Mouse (Mus musculus) heart, postnatal 0 days (tissue): Measurements from ENCODE around the gene Tprgl. TPM values are rescaled to one million over a fixed set of nuclear protein-coding genes. Genes with fewer than 3 reads are reported as not detected.

ENCODE experiments used
- ATAC-seq: fragments of 200-750 bp; cut with Nextera tagmentation; 2 replicates; pipeline ENCODE4 v1.8.0; 2017; ENCODE audit warnings: low read depth, moderate number of reproducible peaks, moderate library complexity; ENCODE audit not compliant: insufficient read depth
- DNase-seq: peaks from one replicate; pipeline ENCODE4 v3.0.0-alpha.2; 2016; ENCODE audit warnings: low spot score
- H3K27ac ChIP-seq: fragments of 300-500 bp; sonication (generic); 2 replicates; pipeline ENCODE4 v1.5.1; 2014; ENCODE audit warnings: low read depth, mild to moderate bottlenecking
- H3K27me3 ChIP-seq: fragments of 300-500 bp; sonication (generic); 2 replicates; pipeline ENCODE4 v1.6.1; 2014; ENCODE audit warnings: low read length, mixed read lengths; ENCODE audit not compliant: control insufficient read depth, insufficient read depth
- H3K36me3 ChIP-seq: fragments of 300-500 bp; sonication (generic); replicated peaks from 2 replicates; pipeline ENCODE4 v1.6.1; 2014; ENCODE audit warnings: low read length, mixed read lengths; ENCODE audit not compliant: control insufficient read depth, insufficient read depth
- H3K4me1 ChIP-seq: fragments of 300-500 bp; sonication (generic); 2 replicates; pipeline ENCODE4 v1.6.1; 2014; ENCODE audit warnings: antibody characterized with exemption; ENCODE audit not compliant: control insufficient read depth, insufficient read depth
- H3K4me2 ChIP-seq: fragments of 300-500 bp; sonication (generic); 2 replicates; pipeline ENCODE4 v1.6.1; 2014; ENCODE audit warnings: low read depth, mild to moderate bottlenecking, low read length, moderate library complexity
- H3K4me3 ChIP-seq: fragments of 300-500 bp; sonication (generic); 2 replicates; pipeline ENCODE4 v1.5.1; 2014; ENCODE audit warnings: low read depth, low read length
- H3K9ac ChIP-seq: fragments of 300-500 bp; sonication (generic); replicated peaks from 2 replicates; pipeline ENCODE4 v1.6.1; 2014; ENCODE audit warnings: low read depth, low read length, mixed read lengths
- H3K9me3 ChIP-seq: fragments of 300-500 bp; sonication (generic); replicated peaks from 2 replicates; pipeline ENCODE4 v1.6.1; 2016; ENCODE audit warnings: low read length; ENCODE audit not compliant: control insufficient read depth
- CTCF ChIP-seq: IDR thresholded peaks from 2 replicates; pipeline ENCODE4 v1.5.1; 2016; ENCODE audit warnings: antibody characterized with exemption, control low read depth, low read depth
- EP300 ChIP-seq: IDR thresholded peaks from 2 replicates; pipeline ENCODE4 v1.6.1; 2016; ENCODE audit warnings: antibody characterized with exemption, low read depth
- WGBS: fragments of 180-500 bp; shearing (Covaris S2); extraction: QIAGEN DNeasy Blood & Tissue Kit; methylation state at CpG from one replicate; pipeline ENCODE4 v1.1.7; 2014; 5-methylcytosine and 5-hydroxymethylcytosine counted together
- polyA plus RNA-seq: library from polyadenylated mRNA; unstranded; fragments of >200 nt; fragmentation: Nextera tagmentation; extraction: Ambion mirVana; gene quantifications from 2 replicates; pipeline ENCODE4 v1.2.1, GENCODE M21; 2015
- total RNA-seq: library from RNA; depleted of rRNA; stranded (reverse); fragments of >200 nt; gene quantifications from 2 replicates; pipeline ENCODE4 v1.2.3, GENCODE M21; 2014; ENCODE audit warnings: low replicate concordance

Tprgl gene
- total and polyA plus RNA-seq, 2 experiments from 2014 or later: 116 to 123 TPM

DNA sequence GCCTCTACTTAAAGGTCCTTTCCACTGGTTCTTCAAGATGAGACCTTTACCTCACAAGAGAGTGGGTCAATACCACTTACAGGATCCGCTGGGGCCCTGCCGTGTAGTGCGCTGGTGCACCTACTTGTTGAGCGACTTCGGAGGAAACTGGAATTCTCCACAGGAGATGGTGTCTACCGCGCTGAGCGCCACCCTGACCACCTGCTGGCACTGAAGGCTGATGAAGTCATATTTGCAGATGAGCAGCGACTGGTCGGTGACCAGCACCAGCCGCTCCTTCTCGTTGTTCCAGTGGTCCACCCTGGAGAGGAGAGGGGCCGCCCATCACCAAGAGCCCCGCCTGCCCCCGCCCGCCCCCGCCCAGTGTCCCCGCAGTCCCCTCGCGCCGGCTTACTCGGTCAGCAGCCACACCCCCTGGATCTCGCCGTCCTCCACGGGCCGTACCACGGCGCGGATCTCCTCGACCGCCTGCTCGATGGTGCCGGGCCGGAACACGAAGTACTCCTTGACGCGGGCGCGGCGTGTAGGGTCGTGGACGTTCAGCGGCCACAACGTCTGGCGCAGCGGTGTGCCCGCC lies 417 bp downstream of the Tprgl start:
- peak overlapping the region; percentile 90 for H3K4me2 ChIP-seq
- H3K36me3 ChIP-seq: peaks cover 37% of the 10 kb centered on the region
- peak overlapping the region; percentile 93 for H3K4me3 ChIP-seq
- H3K27me3 ChIP-seq: no peaks in the 10 kb centered on the region
- WGBS: 2% methylated on average over 43 of the region's 47 CpGs
- peak; percentile 36 for ATAC-seq
- H3K4me1 ChIP-seq: peaks cover 15% of the 10 kb centered on the region
- DNase-seq: no peak
- H3K9ac ChIP-seq: peak overlapping the region; percentile 79
- H3K27ac ChIP-seq: peak overlapping the region; percentile 87
- H3K9me3 ChIP-seq: no peaks in the 10 kb centered on the region
- TF ChIP-seq EP300 (no peak), CTCF (no peak)

DNA sequence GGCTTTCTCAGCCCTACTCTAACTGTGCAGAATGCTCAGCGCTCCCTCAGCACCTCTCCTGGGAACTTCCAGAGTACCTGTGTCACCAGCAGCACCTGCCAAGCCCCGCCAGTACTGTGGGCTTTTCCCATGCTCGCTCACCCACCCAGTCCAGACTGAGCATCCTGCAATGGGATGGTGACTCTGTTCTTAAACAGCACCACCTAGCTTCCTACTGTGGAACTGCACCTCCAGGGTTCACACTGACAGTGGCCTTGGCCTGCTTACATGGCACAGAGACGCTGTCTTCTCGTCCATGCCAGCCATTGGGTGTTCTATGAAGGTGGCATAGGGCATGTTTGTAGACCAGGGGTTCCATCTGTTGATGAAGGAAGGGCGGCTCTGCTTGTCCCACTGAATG lies 1.5 kb downstream of the Tprgl start:
- H3K36me3 ChIP-seq: peaks cover 45% of the 10 kb centered on the region
- no peak overlapping the region for H3K27ac ChIP-seq
- H3K9ac ChIP-seq: no peak overlapping the region
- H3K9me3 ChIP-seq: no peaks in the 10 kb centered on the region
- H3K4me2 ChIP-seq: peak overlapping the region; percentile 90
- H3K4me1 ChIP-seq: peaks cover 15% of the 10 kb centered on the region
- DNase-seq (peak; percentile 61), ATAC-seq (0 out of 2 replicates have a peak, but pooled peaks have one; percentile 24)
- H3K27me3 ChIP-seq: no peaks in the 10 kb centered on the region
- peak; percentile 98 for TF ChIP-seq CTCF
- TF ChIP-seq EP300: no peak
- 15% methylated on average over 6 of the region's 6 CpGs for WGBS
- no peak overlapping the region for H3K4me3 ChIP-seq

DNA sequence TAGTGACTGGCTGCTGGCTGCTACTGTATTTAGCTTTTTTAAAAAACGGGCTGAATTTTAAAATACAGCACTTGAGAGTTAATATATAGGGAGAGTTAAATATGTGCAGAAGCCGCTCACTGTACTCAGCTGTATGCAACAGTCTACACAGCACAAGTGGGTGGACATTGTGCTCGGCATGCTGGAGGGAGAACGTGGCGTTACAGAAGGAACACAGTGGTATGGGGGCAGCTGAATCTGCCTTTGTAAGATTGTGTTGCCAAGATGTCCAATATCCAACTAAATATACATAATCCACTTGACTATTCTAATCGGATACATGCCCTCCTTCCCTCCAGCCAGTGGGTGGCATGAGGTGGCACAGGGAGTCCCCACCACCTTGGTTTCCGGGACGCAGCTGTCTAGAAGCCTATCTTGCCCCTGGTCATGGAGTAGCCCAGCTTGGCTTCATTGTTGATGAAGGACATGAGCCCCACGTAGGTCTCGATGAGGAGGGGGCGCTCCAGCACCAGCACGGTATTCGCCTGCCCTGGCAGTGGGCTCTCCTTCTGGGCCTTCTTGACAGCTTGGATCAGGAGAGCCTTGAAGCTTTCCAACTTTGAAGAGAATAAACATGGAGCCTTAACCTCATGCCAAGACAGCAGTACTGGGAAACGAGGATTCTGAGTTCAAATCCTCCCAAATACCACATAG lies 2.4 kb downstream of the Tprgl start:
- no peak for ATAC-seq
- Histone ChIP-seq H3K4me1 (peaks cover 15% of the 10 kb centered on the region), H3K27ac (no peak overlapping the region), H3K4me3 (no peak overlapping the region), H3K27me3 (no peaks in the 10 kb centered on the region), H3K36me3 (peaks cover 45% of the 10 kb centered on the region), H3K9ac (no peak overlapping the region), H3K4me2 (no peak overlapping the region), H3K9me3 (no peaks in the 10 kb centered on the region)
- TF ChIP-seq EP300 (no peak), CTCF (no peak)
- no peak for DNase-seq
- 86% methylated on average over 14 of the region's 14 CpGs for WGBS

DNA sequence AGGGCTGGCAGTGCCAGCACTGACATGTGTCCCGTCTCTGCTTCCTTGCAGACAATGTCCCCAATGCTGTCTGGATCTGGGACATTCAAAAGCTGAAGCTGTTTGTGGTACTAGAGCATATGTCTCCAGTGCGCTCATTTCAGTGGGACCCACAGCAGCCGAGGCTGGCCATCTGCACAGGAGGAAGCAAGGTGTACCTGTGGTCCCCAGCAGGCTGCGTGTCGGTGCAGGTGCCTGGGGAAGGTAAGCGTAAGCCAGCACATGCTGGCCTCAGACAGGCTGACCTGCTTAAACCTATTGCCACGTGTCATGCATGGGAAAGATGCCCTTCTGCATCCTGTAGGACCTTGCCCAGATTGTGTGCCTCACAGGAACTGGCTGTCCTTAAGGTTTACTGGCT lies 4.4 kb downstream of the Tprgl start:
- Histone ChIP-seq H3K27me3 (no peaks in the 10 kb centered on the region), H3K9me3 (no peaks in the 10 kb centered on the region), H3K4me1 (peaks cover 10% of the 10 kb centered on the region), H3K4me3 (no peak overlapping the region), H3K9ac (no peak overlapping the region), H3K27ac (no peak overlapping the region), H3K36me3 (peaks cover 60% of the 10 kb centered on the region), H3K4me2 (no peak overlapping the region)
- 84% methylated on average over 7 of the region's 7 CpGs for WGBS
- no peak for TF ChIP-seq EP300
- DNase-seq (no peak), ATAC-seq (no peak)

DNA sequence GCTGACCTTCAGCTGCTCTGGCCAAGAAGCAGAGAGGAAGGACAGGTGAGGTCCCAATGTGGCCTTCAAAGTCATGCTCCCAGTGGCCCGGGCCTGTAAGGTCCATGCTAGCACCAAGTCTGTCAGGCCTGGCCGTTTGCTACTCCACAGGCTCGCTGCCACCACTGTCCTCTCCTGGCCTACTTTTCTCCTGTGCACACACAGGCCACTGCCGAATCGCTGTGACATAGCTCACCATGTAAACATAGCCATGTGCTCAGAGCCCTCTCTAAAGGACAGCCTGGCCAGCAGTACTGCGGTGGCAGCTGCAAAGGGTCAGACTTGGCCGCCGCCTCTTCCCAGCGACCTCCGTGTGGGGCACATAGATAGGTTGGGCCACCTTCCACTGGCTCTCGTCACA lies 6.4 kb downstream of the Tprgl start:
- Histone ChIP-seq H3K9me3 (no peaks in the 10 kb centered on the region), H3K4me2 (no peak overlapping the region), H3K36me3 (peaks cover 72% of the 10 kb centered on the region), H3K27me3 (no peaks in the 10 kb centered on the region), H3K9ac (no peak overlapping the region), H3K4me1 (no peaks in the 10 kb centered on the region), H3K4me3 (no peak overlapping the region), H3K27ac (no peak overlapping the region)
- ATAC-seq (no peak), DNase-seq (no peak)
- TF ChIP-seq EP300 (no peak), CTCF (no peak)
- 67% methylated on average over 11 of the region's 11 CpGs for WGBS

DNA sequence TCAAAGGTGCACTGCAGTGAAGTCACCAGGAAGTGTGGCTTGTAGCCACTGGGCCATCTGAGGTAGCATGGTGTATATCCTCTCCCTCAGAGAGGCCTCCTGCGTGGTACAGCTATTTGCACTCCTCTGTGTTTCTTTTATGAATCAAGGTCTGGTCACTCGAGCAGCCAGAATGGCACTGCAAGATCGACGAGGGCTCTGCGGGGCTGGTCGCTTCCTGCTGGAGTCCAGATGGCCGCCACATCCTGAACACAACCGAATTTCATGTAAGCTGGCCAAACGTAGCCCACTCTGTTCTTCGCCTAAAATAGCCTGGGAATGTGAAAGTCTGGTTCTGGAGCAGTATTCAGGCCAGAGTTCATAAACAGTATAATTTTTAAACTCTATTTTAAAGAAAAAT lies 14.1 kb downstream of the Tprgl start:
- TF ChIP-seq CTCF (no peak), EP300 (no peak)
- Histone ChIP-seq H3K36me3 (peaks cover 32% of the 10 kb centered on the region), H3K27ac (no peak overlapping the region), H3K27me3 (peaks cover 6% of the 10 kb centered on the region), H3K4me2 (no peak overlapping the region), H3K9ac (no peak overlapping the region), H3K4me1 (peaks cover 10% of the 10 kb centered on the region; the same call in 1 of the 2 replicates), H3K4me3 (no peak overlapping the region), H3K9me3 (no peaks in the 10 kb centered on the region)
- no peak for ATAC-seq
- WGBS: 78% methylated on average over 10 of the region's 10 CpGs
- no peak for DNase-seq
